Mouse (Mus musculus): ENCODE measurements around the gene Zfp658. TPM values are rescaled to one million over a fixed set of nuclear protein-coding genes. Genes with fewer than 3 reads are reported as not detected.

Gene Zfp658
- 1.5 and 1.6 TPM in 2 replicates for polyA plus RNA-seq (2012; rRNA removed)

DNA sequence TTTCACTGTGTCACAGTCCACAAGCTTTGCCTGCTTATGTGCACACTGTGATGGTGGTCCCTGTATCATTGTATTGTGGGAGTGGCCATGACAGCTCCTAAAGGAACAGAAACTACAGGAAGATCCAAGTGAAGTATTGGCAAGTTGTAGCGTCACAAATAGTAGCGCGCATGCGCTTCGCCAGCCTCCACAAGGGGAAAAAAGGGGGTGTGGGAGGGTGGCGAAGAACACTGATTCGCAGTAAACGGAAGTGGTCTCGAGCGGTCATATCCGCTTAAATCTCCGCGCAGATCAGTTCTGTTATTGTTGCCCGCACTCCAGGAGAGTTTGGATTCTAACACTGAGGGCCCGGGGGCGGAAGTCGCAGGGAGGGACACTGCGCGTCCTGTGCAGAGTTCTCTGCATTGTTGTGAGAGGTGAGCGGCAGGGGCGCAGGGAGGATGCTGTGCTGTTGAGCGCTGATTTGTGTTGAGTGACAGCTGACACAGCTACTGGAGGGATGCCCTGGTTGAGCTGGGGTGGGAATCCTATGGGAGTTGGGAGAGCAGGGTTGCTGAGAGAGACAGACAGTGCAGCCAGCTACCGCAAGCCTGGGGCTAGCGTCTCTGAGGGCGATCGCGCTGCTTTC, at the start of gene Zfp658:
Gene Zfp658 (plus strand): TSS at position 251 of the 628 bp plus-strand sequence.

DNA sequence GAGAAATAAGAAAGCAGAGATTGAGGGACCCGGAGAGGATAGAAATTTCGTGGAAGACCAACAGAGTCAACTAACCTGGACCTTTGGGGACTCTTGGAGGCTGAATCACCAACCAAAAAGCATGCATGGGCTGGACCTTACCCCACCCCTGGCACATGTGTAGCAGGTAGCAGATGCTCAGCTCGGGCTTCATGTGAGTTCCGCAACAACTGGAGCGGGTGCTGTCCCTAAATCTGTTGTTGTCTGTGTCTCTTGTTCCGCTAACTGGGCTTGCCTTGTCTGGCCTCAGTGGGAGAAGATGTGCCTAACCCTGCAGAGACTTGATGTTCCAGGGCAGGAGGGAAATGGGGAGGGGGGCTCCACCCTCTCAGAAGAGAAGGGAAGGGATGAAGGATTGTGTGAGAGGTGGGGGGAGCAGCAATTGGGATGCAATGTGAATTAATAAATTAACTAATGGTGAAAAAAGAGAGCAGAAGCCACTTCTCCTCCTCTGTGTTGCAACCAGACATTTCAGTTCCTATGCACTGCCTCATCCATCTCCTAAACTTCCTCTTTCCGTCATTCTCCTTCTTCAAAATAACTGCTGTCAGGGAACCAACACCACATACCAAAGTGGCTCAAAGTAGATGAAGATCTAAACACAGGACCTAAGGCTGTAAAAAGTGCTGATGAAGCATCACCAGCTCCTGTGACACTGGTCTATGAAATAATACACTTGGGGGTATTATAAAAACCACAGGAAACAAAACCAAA, 17.7 kb upstream of the Zfp658 start, which contains the start of gene Cd33:
Gene Cd33 (minus strand): TSS at position 204 of the 753 bp plus-strand sequence.

DNA sequence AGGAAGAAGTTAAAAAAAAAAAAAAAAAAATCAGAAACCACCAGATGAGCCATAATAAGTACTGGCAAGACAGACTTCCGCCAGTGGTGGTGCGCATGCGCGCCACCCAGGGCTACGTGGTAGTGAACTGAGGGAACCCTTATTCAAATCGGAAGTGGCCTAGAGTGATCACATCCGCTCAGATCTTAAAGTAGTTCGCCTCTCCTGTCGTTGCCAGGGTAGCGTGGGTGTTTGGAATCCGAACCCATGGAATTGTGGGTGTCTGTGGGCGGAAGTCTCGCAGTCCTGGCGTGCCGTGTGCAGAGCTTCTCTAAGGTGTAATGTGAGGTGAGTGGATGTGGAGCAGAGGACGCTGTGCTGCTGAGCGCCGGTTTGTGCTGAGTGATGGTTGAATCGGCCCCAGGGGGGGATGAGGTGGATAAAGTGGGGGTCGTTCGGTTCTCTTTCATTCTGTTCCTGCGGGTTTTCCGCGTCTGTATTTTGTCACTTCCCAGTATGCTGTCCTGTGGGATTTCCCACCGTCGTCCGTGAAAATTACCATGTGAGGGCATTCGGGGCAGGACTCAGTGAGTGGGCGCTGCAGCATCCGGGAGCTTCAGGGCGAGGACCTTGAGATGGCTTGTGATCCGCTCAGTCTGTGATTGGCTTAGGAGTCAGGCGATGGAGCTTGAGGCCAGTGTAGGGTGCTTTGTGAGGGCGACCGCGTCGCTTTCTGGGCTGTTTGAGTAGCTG, 17.6 kb downstream of the Zfp658 start, which contains the start of gene Zfp719:
Gene Zfp719 (plus strand): TSS at position 171 of the 732 bp plus-strand sequence.

DNA sequence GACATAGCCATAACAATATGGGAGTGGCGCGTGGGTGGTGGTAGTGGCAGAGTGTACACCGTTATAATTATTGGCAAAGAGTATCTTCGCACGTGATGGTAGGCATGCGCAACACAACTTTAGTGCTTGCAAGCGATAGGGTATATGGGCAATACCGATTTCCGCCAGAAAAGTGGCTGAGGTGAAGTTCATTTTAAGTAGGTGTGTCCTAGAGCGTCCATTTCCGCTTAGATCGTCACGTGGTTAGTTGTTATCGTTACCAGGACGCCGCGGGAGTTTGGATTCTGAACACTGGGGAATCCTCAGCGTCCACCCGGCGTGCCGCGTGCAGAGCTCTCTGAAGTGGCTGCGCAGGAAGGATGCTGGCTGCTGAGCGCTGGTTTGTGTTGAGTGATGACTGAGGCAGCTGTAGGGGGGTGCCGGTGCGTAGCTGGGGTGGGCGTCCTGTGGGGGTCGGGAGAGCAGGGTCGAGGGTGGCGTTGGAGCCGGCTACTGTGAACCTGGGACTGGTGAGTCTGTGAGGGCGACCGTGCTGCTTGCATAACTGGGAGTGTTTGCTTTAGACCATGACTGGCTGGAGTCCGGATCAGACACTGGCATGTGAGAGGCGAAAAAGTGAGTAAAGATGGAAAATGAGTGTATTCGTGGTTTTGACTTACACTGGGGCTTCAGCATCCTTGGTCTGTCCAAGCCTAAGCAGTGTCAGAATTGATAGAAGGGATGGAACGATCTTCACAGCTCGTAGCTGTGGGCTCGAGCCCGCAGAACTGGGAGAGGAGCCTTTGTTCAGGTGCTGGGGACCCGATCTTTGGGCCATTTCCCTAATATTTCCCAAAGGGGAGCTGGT, 45.1 kb downstream of the Zfp658 start, which contains the start of gene Zfp819:
Gene Zfp819 (plus strand): TSS at position 274 of the 847 bp plus-strand sequence.

Other genes starting within 250 kb of the Zfp658 start
- 2.2 and 3.1 TPM in 2 replicates for gene Zfp715, start 249.0 kb upstream of the Zfp658 start, polyA plus RNA-seq (2012; rRNA removed)
- gene Siglecf, start 210.9 kb upstream of the Zfp658 start, polyA plus RNA-seq (2012; rRNA removed): 0.32 and 0.59 TPM in 2 replicates
- 3.3 and 3.4 TPM in 2 replicates for gene Siglecg, start 154.1 kb upstream of the Zfp658 start, polyA plus RNA-seq (2012; rRNA removed)
- gene Lim2, start 134.6 kb upstream of the Zfp658 start, polyA plus RNA-seq (2012; rRNA removed): not detected in 2 replicates
- 3.6 and 4.3 TPM in 2 replicates for gene Nkg7, start 125.2 kb upstream of the Zfp658 start, polyA plus RNA-seq (2012; rRNA removed)
- gene Cldnd2, start 121.5 kb upstream of the Zfp658 start, polyA plus RNA-seq (2012; rRNA removed): not detected in 2 replicates
- 66.7 and 91.3 TPM in 2 replicates for gene Etfb, start 118.2 kb upstream of the Zfp658 start, polyA plus RNA-seq (2012; rRNA removed)
- 1.4 and 1.9 TPM in 2 replicates for gene Gm45233, start 118.1 kb upstream of the Zfp658 start, polyA plus RNA-seq (2012; rRNA removed)
- 11.4 and 11.9 TPM in 2 replicates for gene Vsig10l, start 99.1 kb upstream of the Zfp658 start, polyA plus RNA-seq (2012; rRNA removed)
- gene Iglon5, start 72.2 kb upstream of the Zfp658 start, polyA plus RNA-seq (2012; rRNA removed): 4.7 and 5.2 TPM in 2 replicates
- gene 4931406B18Rik, start 56.3 kb upstream of the Zfp658 start, polyA plus RNA-seq (2012; rRNA removed): not detected in 2 replicates
- gene Cd33, start 17.8 kb upstream of the Zfp658 start, polyA plus RNA-seq (2012; rRNA removed): 2.1 and 6.2 TPM in 2 replicates
- gene Zfp719, start 17.4 kb downstream of the Zfp658 start, polyA plus RNA-seq (2012; rRNA removed): 2.7 and 3.1 TPM in 2 replicates
- 0.38 TPM in 1 of 2 replicates, not detected in the other for gene Zfp819, start 44.9 kb downstream of the Zfp658 start, polyA plus RNA-seq (2012; rRNA removed)
- gene Ceacam18, start 72.5 kb downstream of the Zfp658 start, polyA plus RNA-seq (2012; rRNA removed): not detected in 2 replicates
- gene Siglece, start 97.9 kb downstream of the Zfp658 start, polyA plus RNA-seq (2012; rRNA removed): 2.9 and 3.8 TPM in 2 replicates
- gene Ctu1, start 109.8 kb downstream of the Zfp658 start, polyA plus RNA-seq (2012; rRNA removed): 32.2 and 40.1 TPM in 2 replicates
- 0.14 and 0.16 TPM in 2 replicates for gene Klk14, start 128.2 kb downstream of the Zfp658 start, polyA plus RNA-seq (2012; rRNA removed)
- not detected in 2 replicates for gene Klk13, start 150.3 kb downstream of the Zfp658 start, polyA plus RNA-seq (2012; rRNA removed)
- gene Klk12, start 206.6 kb downstream of the Zfp658 start, polyA plus RNA-seq (2012; rRNA removed): not detected in 2 replicates
- gene Klk11, start 212.3 kb downstream of the Zfp658 start, polyA plus RNA-seq (2012; rRNA removed): 15.4 and 16.7 TPM in 2 replicates
- gene Klk10, start 218.8 kb downstream of the Zfp658 start, polyA plus RNA-seq (2012; rRNA removed): 1.3 and 1.4 TPM in 2 replicates
- gene Klk9, start 229.6 kb downstream of the Zfp658 start, polyA plus RNA-seq (2012; rRNA removed): not detected in 2 replicates
- 1.4 and 4.2 TPM in 2 replicates for gene Klk8, start 235.3 kb downstream of the Zfp658 start, polyA plus RNA-seq (2012; rRNA removed)
- not detected in 2 replicates for gene Klk7, start 249.0 kb downstream of the Zfp658 start, polyA plus RNA-seq (2012; rRNA removed)